ENCODE assay signal across 11 mouse cellular contexts in genomic region chr11:116132366-116133333, GRCm38 (mm10). TPM values are rescaled to one million over a fixed set of nuclear protein-coding genes. Genes with fewer than 3 reads are reported as not detected.
DNase-seq lines count a peak whose midpoint lies in the region; ATAC-seq and TF ChIP-seq lines count a peak whose summit lies in the region.
"Had no signal": no experiment of that assay in that cellular context is flagged by ENCODE, and none has a peak within 500 bp of the region (broad histone marks: within the 10 kb centered on the region; RNA-seq: fewer than 3 reads in every experiment).

No protein-coding gene starts in this region.

- H3K4me2 ChIP-seq in heart, postnatal 0 days (ENCODE audit: low read depth, low read length), result no peak overlapping the region
- H3K4me2 ChIP-seq in forebrain, embryonic 13.5 days, result no peak overlapping the region
- no peak overlapping the region for H3K4me2 ChIP-seq in forebrain, embryonic 11.5 days (ENCODE audit: low read depth, low read length, severe bottlenecking)
- H3K4me2 ChIP-seq: hindbrain, embryonic 12.5 days; limb, embryonic 13.5 days had no signal

- no peak for ATAC-seq in heart, postnatal 0 days (ENCODE audit: insufficient read depth, low read depth)
- ATAC-seq in forebrain, embryonic 13.5 days, result no peak
- ATAC-seq in forebrain, embryonic 11.5 days (replicated peaks; ENCODE audit: low FRiP score), result no peak

- H3K4me1 ChIP-seq in heart, postnatal 0 days (ENCODE audit: control insufficient read depth, insufficient read depth), result peaks cover 15% of the 10 kb centered on the region; the same call in 1 of the 2 replicates
- H3K4me1 ChIP-seq in forebrain, embryonic 13.5 days, result peaks cover 29% of the 10 kb centered on the region
- peaks cover 2% of the 10 kb centered on the region; the same call in 1 of the 2 replicates for H3K4me1 ChIP-seq in forebrain, embryonic 11.5 days (replicated peaks; ENCODE audit: control insufficient read depth, insufficient read depth, low read length)

- H3K9ac ChIP-seq in heart, postnatal 0 days (replicated peaks; ENCODE audit: low read depth, low read length), result no peak overlapping the region
- no peak overlapping the region for H3K9ac ChIP-seq in forebrain, embryonic 13.5 days
- H3K9ac ChIP-seq in forebrain, embryonic 11.5 days (ENCODE audit: low read length), result no peak overlapping the region
- H3K9ac ChIP-seq: hindbrain, embryonic 12.5 days; neural tube, embryonic 12.5 days had no signal

- no peak overlapping the region for H3K27ac ChIP-seq in heart, postnatal 0 days (ENCODE audit: low read depth)
- no peak overlapping the region for H3K27ac ChIP-seq in forebrain, embryonic 13.5 days
- no peak overlapping the region for H3K27ac ChIP-seq in forebrain, embryonic 11.5 days (ENCODE audit: low read depth, low read length)
- H3K27ac ChIP-seq: limb, embryonic 13.5 days had no signal

- peak; percentile 46 for DNase-seq in heart, postnatal 0 days (ENCODE audit: low spot score)
- DNase-seq in heart, postnatal 25 days (ENCODE audit: low spot score), result no peak
- peak; percentile 58 for DNase-seq in thymus, postnatal 0 days (ENCODE audit: low spot score)
- DNase-seq in thymus, postnatal 25 days, result no peak
- DNase-seq in cerebellum, postnatal 14 days, result peak; percentile 35 to 50
- peak; percentile 52 for DNase-seq in naive thymus-derived CD4-positive, alpha-beta T cell, adult 2 months (ENCODE audit: low read depth)
- DNase-seq in forebrain, embryonic 11.5 days (ENCODE audit: low spot score), result no peak

- TF ChIP-seq EP300 in heart, postnatal 0 days (IDR thresholded peaks at IDR 0.05; ENCODE audit: low read depth), result no peak

- H3K27me3 ChIP-seq in heart, postnatal 0 days (ENCODE audit: control insufficient read depth, insufficient read depth, low read length), result no peaks in the 10 kb centered on the region
- no peaks in the 10 kb centered on the region for H3K27me3 ChIP-seq in forebrain, embryonic 13.5 days
- H3K27me3 ChIP-seq in forebrain, embryonic 11.5 days (ENCODE audit: control insufficient read depth, insufficient read depth, low read length), result no peaks in the 10 kb centered on the region
- H3K27me3 ChIP-seq: hindbrain, embryonic 12.5 days; limb, embryonic 13.5 days; neural tube, embryonic 12.5 days had no signal

- H3K36me3 ChIP-seq in heart, postnatal 0 days (replicated peaks; ENCODE audit: control insufficient read depth, insufficient read depth, low read length), result peaks cover 19% of the 10 kb centered on the region
- H3K36me3 ChIP-seq in forebrain, embryonic 13.5 days (ENCODE audit: poor library complexity, severe bottlenecking), result peaks cover 49% of the 10 kb centered on the region
- H3K36me3 ChIP-seq in forebrain, embryonic 11.5 days (ENCODE audit: control insufficient read depth, insufficient read depth, low read length), result peaks cover 4% of the 10 kb centered on the region; the same call in 1 of the 2 replicates

- TF ChIP-seq CTCF in heart, postnatal 0 days (IDR thresholded peaks at IDR 0.05; ENCODE audit: low read depth), result peak; percentile 23

- WGBS in heart, postnatal 0 days, result 75% methylated on average over 16 of the region's 16 CpGs
- 88% methylated on average over 16 of the region's 16 CpGs for WGBS in forebrain, embryonic 13.5 days
- 87% methylated on average over 16 of the region's 16 CpGs for WGBS in forebrain, embryonic 11.5 days

- intact Hi-C loops in heart, postnatal 25 days (cut with DNase I), result loop anchor here (5.0 kb wide), 2 partner anchors 100 to 195 kb away; partner anchors contain the start of gene Unk

- H3K9me3 ChIP-seq in heart, postnatal 0 days (replicated peaks; ENCODE audit: control insufficient read depth, low read length), result no peaks in the 10 kb centered on the region
- no peaks in the 10 kb centered on the region for H3K9me3 ChIP-seq in forebrain, embryonic 13.5 days (replicated peaks)
- H3K9me3 ChIP-seq in forebrain, embryonic 11.5 days (ENCODE audit: control insufficient read depth, low read length), result no peaks in the 10 kb centered on the region
- H3K9me3 ChIP-seq: hindbrain, embryonic 12.5 days; limb, embryonic 13.5 days; neural tube, embryonic 12.5 days had no signal

- H3K4me3 ChIP-seq in heart, postnatal 0 days (ENCODE audit: low read depth, low read length), result no peak overlapping the region
- no peak overlapping the region for H3K4me3 ChIP-seq in forebrain, embryonic 13.5 days
- no peak overlapping the region for H3K4me3 ChIP-seq in forebrain, embryonic 11.5 days (ENCODE audit: low read depth, low read length)
- H3K4me3 ChIP-seq: hindbrain, embryonic 12.5 days; neural tube, embryonic 12.5 days had no signal

RNA-seq across cellular contexts. Expression of gene Trim65, which starts 1.7 kb away (rescaled TPM):
- total RNA-seq in heart, postnatal 0 days (2014; rRNA removed; ENCODE audit: low replicate concordance), result 5.9 and 15.0 TPM in 2 replicates
- polyA plus RNA-seq in heart, postnatal 0 days (2015; fragmentation: Nextera tagmentation; extraction: Ambion mirVana), result 2.7 TPM in 2 replicates
- 1 to 10 TPM; 6.1 to 8.4 TPM for total RNA-seq in heart, postnatal 25 days (2021)
- 2.6 and 3.1 TPM in 2 replicates for polyA plus RNA-seq in thymus, postnatal 0 days (2015; fragmentation: Nextera tagmentation; extraction: Ambion mirVana)
- 1.2 and 1.6 TPM in 2 replicates for polyA plus RNA-seq in forebrain, embryonic 13.5 days (2015; fragmentation: Nextera tagmentation; extraction: Ambion mirVana)
- 1.8 and 1.9 TPM in 2 replicates for polyA plus RNA-seq in forebrain, embryonic 11.5 days (2014; fragmentation: Nextera tagmentation; extraction: Ambion mirVana)

RNA-seq across cellular contexts. Expression of gene Trim47, which starts 5.6 kb away (rescaled TPM):
- total RNA-seq in heart, postnatal 0 days (2014; rRNA removed; ENCODE audit: low replicate concordance), result 89.0 and 104 TPM in 2 replicates
- 42.8 and 43.9 TPM in 2 replicates for polyA plus RNA-seq in heart, postnatal 0 days (2015; fragmentation: Nextera tagmentation; extraction: Ambion mirVana)
- 10 to 100 TPM; 27.0 to 37.6 TPM for total RNA-seq in heart, postnatal 25 days (2021)
- 10.8 and 10.9 TPM in 2 replicates for polyA plus RNA-seq in thymus, postnatal 0 days (2015; fragmentation: Nextera tagmentation; extraction: Ambion mirVana)
- 2.7 and 2.8 TPM in 2 replicates for polyA plus RNA-seq in forebrain, embryonic 13.5 days (2015; fragmentation: Nextera tagmentation; extraction: Ambion mirVana)
- polyA plus RNA-seq in forebrain, embryonic 11.5 days (2014; fragmentation: Nextera tagmentation; extraction: Ambion mirVana), result 3.4 and 3.8 TPM in 2 replicates

RNA-seq across cellular contexts. Expression of gene Mrpl38, which starts 6.0 kb away (rescaled TPM):
- 114 and 153 TPM in 2 replicates for total RNA-seq in heart, postnatal 0 days (2014; rRNA removed; ENCODE audit: low replicate concordance)
- 79.1 and 80.8 TPM in 2 replicates for polyA plus RNA-seq in heart, postnatal 0 days (2015; fragmentation: Nextera tagmentation; extraction: Ambion mirVana)
- 10 to 100 TPM; 62.5 to 66.0 TPM for total RNA-seq in heart, postnatal 25 days (2021)
- 65.0 and 68.8 TPM in 2 replicates for polyA plus RNA-seq in thymus, postnatal 0 days (2015; fragmentation: Nextera tagmentation; extraction: Ambion mirVana)
- 79.8 and 86.1 TPM in 2 replicates for polyA plus RNA-seq in forebrain, embryonic 13.5 days (2015; fragmentation: Nextera tagmentation; extraction: Ambion mirVana)
- polyA plus RNA-seq in forebrain, embryonic 11.5 days (2014; fragmentation: Nextera tagmentation; extraction: Ambion mirVana), result 98.0 and 109 TPM in 2 replicates

RNA-seq across cellular contexts. Expression of gene Fbf1, which starts 35.3 kb away (rescaled TPM):
- 20.4 and 22.8 TPM in 2 replicates for total RNA-seq in heart, postnatal 0 days (2014; rRNA removed; ENCODE audit: low replicate concordance)
- polyA plus RNA-seq in heart, postnatal 0 days (2015; fragmentation: Nextera tagmentation; extraction: Ambion mirVana), result 8.2 and 8.5 TPM in 2 replicates
- 10 to 100 TPM; 16.1 to 17.2 TPM for total RNA-seq in heart, postnatal 25 days (2021)
- 12.0 and 13.1 TPM in 2 replicates for polyA plus RNA-seq in thymus, postnatal 0 days (2015; fragmentation: Nextera tagmentation; extraction: Ambion mirVana)
- polyA plus RNA-seq in forebrain, embryonic 13.5 days (2015; fragmentation: Nextera tagmentation; extraction: Ambion mirVana), result 58.5 and 71.5 TPM in 2 replicates
- 52.8 and 60.3 TPM in 2 replicates for polyA plus RNA-seq in forebrain, embryonic 11.5 days (2014; fragmentation: Nextera tagmentation; extraction: Ambion mirVana)

RNA-seq across cellular contexts. Expression of gene Wbp2, which starts 45.9 kb away (rescaled TPM):
- total RNA-seq in heart, postnatal 0 days (2014; rRNA removed; ENCODE audit: low replicate concordance), result 113 and 120 TPM in 2 replicates
- 106 and 117 TPM in 2 replicates for polyA plus RNA-seq in heart, postnatal 0 days (2015; fragmentation: Nextera tagmentation; extraction: Ambion mirVana)
- 10 to 100 TPM; 80.1 to 92.2 TPM for total RNA-seq in heart, postnatal 25 days (2021)
- polyA plus RNA-seq in thymus, postnatal 0 days (2015; fragmentation: Nextera tagmentation; extraction: Ambion mirVana), result 75.1 and 97.4 TPM in 2 replicates
- polyA plus RNA-seq in forebrain, embryonic 13.5 days (2015; fragmentation: Nextera tagmentation; extraction: Ambion mirVana), result 114 and 115 TPM in 2 replicates
- 100.0 and 111 TPM in 2 replicates for polyA plus RNA-seq in forebrain, embryonic 11.5 days (2014; fragmentation: Nextera tagmentation; extraction: Ambion mirVana)

Comparison
In these comparisons a context has a peak if more than half of its experiments do, and no peak if none do; other contexts are left out.
1. DNase-seq: peak in heart, postnatal 0 days (single experiment), thymus, postnatal 0 days (single experiment), cerebellum, postnatal 14 days (2 of 2) and naive thymus-derived CD4-positive, alpha-beta T cell, adult 2 months (single experiment); none in heart, postnatal 25 days (single experiment), thymus, postnatal 25 days (single experiment) and forebrain, embryonic 11.5 days (single experiment).